Mouse (Mus musculus) heart, postnatal 0 days (tissue): Measurements from ENCODE around the gene Itpkc.

Experiments used
- CTCF ChIP-seq: IDR thresholded peaks from 2 replicates; pipeline ENCODE4 v1.5.1; 2016; ENCODE audit warnings: antibody characterized with exemption, control low read depth, low read depth
- EP300 ChIP-seq: IDR thresholded peaks from 2 replicates; pipeline ENCODE4 v1.6.1; 2016; ENCODE audit warnings: antibody characterized with exemption, low read depth

DNA sequence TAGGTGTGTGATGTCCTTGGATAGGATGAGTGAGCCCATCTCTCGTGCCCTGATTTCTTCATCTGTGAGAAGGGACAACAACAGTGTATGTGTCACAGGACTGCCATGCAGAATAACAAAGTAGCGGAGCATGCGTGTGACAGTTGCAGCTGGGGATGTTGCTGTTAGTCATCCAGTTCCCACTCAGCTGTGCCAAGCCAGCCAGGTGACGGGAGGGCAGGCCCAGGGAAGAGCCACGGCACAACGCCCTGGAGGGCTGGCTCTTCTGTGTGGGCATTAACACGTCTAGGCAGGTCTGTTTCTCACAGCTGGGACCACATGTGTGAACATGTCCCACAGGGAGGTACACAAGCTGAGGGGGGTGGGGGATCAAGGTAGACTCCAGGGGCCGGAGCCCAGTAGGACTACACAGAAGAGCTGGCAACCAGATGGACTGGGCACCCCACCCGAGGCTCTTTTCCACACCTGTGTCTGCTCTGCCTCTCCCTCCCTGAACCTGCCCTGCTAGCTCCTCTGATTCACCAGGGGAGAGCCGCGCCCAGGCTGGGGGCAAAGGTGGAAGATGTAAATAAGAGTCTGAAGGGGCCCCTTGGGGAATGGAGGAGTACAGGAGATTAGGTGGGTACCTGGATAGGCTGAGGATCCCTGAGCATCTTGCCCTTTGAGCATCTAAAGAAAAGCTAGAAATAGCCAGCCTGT lies 3.4 kb downstream of the Itpkc start:
- TF ChIP-seq CTCF: no peak
- no peak for TF ChIP-seq EP300
